Mouse (Mus musculus): ENCODE data around the gene Def8.

DNA sequence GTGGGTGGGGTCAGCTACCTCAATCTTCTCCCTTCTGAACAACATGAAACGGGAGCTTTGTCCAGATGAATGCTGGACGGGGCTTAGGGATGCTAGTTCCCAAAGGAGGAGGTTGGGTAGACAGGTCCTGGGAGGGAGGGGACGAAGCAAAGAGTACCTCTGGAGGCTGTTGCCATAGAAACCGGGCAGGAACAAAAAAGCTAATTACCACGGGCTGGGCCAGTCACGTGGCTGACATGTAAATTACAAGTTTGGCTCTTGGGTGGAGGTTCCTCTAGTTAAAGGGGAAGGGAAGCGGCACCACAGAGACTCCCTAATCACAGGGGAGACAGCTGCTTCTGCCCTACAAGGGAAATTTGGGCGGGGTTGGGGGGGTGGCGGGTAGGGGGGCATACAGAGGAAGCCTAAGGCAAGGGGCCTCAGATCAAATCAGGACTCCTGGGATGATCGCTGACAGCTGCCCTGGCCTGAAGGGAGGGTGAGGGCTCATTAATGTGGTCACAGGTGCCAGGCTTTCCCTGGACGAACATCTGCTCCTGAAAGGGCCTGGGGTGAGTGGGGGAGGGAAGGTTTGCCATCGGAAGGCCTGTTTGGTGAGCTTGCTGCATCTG lies 10.7 kb upstream of the Def8 start:
- no peak for TF ChIP-seq CTCF (IDR thresholded peaks at IDR 0.05)
- TF ChIP-seq EP300 (IDR thresholded peaks at IDR 0.05) = no peak
